Mouse (Mus musculus): ENCODE measurements around the gene Csnk1e. TPM values are rescaled to one million over a fixed set of nuclear protein-coding genes. Genes with fewer than 3 reads are reported as not detected.
"Not testable (repeated sequence)": the region's sequence is repeated elsewhere in the genome, so short reads cannot be mapped to it uniquely, and the experiment has no call there.

Gene Csnk1e
- polyA plus RNA-seq, 1 experiment from 2014 or later = 76.3 TPM

GRCm38 (mm10) chr15:79456104-79456503 lies 738 bp upstream of the Csnk1e start:
- H3K4me3 ChIP-seq (ENCODE audit: low read depth, low read length); H3K27ac ChIP-seq (replicated peaks; ENCODE audit: low read depth, low read length); DNase-seq (ENCODE audit: low spot score); H3K27me3 ChIP-seq (replicated peaks; ENCODE audit: control insufficient read depth, insufficient read depth, low read length); ATAC-seq (ENCODE audit: low read depth); H3K9me3 ChIP-seq (ENCODE audit: control insufficient read depth, low read length); H3K4me1 ChIP-seq (ENCODE audit: control insufficient read depth, insufficient read depth, low read length); H3K36me3 ChIP-seq (ENCODE audit: control insufficient read depth, insufficient read depth, low read length): not testable (repeated sequence)
- WGBS = 42% methylated on average over 6 of the region's 6 CpGs
- Histone ChIP-seq H3K4me2 (ENCODE audit: low read depth, low read length) (peak overlapping the region; percentile 75), H3K9ac (ENCODE audit: low read depth, low read length) (0 out of 2 replicates have a peak overlapping the region, but pooled peaks have one; percentile 43)

- Histone ChIP-seq H3K9ac (ENCODE audit: low read depth, low read length) (no peak overlapping the region), H3K4me2 (ENCODE audit: low read depth, low read length) (no peak overlapping the region), H3K27ac (replicated peaks; ENCODE audit: low read depth, low read length) (no peak overlapping the region), H3K9me3 (ENCODE audit: control insufficient read depth, low read length) (0 out of 2 replicates have a peak, but pooled peaks cover 4% of the 10 kb centered on the region), H3K4me3 (ENCODE audit: low read depth, low read length) (no peak overlapping the region), H3K27me3 (replicated peaks; ENCODE audit: control insufficient read depth, insufficient read depth, low read length) (peaks cover 4% of the 10 kb centered on the region; the same call in 1 of the 2 replicates), H3K4me1 (ENCODE audit: control insufficient read depth, insufficient read depth, low read length) (peaks cover 8% of the 10 kb centered on the region), H3K36me3 (ENCODE audit: control insufficient read depth, insufficient read depth, low read length) (no peaks in the 10 kb centered on the region)
- ATAC-seq (ENCODE audit: low read depth) (no peak), DNase-seq (ENCODE audit: low spot score) (no peak)
- WGBS = 84% methylated on average over 4 of the region's 4 CpGs
Observed at GRCm38 (mm10) chr15:79453831-79454230, 1.5 kb downstream of the Csnk1e start.

- WGBS = 96% methylated on average over 3 of the region's 3 CpGs
- H3K9ac ChIP-seq (ENCODE audit: low read depth, low read length) = no peak overlapping the region
- peaks cover 4% of the 10 kb centered on the region for H3K4me1 ChIP-seq (ENCODE audit: control insufficient read depth, insufficient read depth, low read length)
- no peaks in the 10 kb centered on the region for H3K27me3 ChIP-seq (replicated peaks; ENCODE audit: control insufficient read depth, insufficient read depth, low read length)
- no peak overlapping the region for H3K4me2 ChIP-seq (ENCODE audit: low read depth, low read length)
- H3K4me3 ChIP-seq (ENCODE audit: low read depth, low read length) = no peak overlapping the region
- 0 out of 2 replicates have a peak, but pooled peaks cover 4% of the 10 kb centered on the region for H3K9me3 ChIP-seq (ENCODE audit: control insufficient read depth, low read length)
- H3K27ac ChIP-seq (replicated peaks; ENCODE audit: low read depth, low read length) = no peak overlapping the region
- H3K36me3 ChIP-seq (ENCODE audit: control insufficient read depth, insufficient read depth, low read length) = no peaks in the 10 kb centered on the region
- no peak for ATAC-seq (ENCODE audit: low read depth)
- no peak for DNase-seq (ENCODE audit: low spot score)
Observed at GRCm38 (mm10) chr15:79448041-79448440, 7.3 kb downstream of the Csnk1e start.

- peaks cover 11% of the 10 kb centered on the region for H3K4me1 ChIP-seq (ENCODE audit: control insufficient read depth, insufficient read depth, low read length)
- no peak for DNase-seq (ENCODE audit: low spot score)
- H3K27me3 ChIP-seq (replicated peaks; ENCODE audit: control insufficient read depth, insufficient read depth, low read length) = no peaks in the 10 kb centered on the region
- no peak overlapping the region for H3K9ac ChIP-seq (ENCODE audit: low read depth, low read length)
- H3K9me3 ChIP-seq (ENCODE audit: control insufficient read depth, low read length) = no peaks in the 10 kb centered on the region
- no peak overlapping the region for H3K27ac ChIP-seq (replicated peaks; ENCODE audit: low read depth, low read length)
- no peak for ATAC-seq (ENCODE audit: low read depth)
- H3K36me3 ChIP-seq (ENCODE audit: control insufficient read depth, insufficient read depth, low read length) = no peaks in the 10 kb centered on the region
- no peak overlapping the region for H3K4me2 ChIP-seq (ENCODE audit: low read depth, low read length)
- no peak overlapping the region for H3K4me3 ChIP-seq (ENCODE audit: low read depth, low read length)
- 67% methylated on average over 8 of the region's 8 CpGs for WGBS
Observed at GRCm38 (mm10) chr15:79445786-79446654, 9.3 kb downstream of the Csnk1e start.

GRCm38 (mm10) chr15:79443856-79444410 lies 11.4 kb downstream of the Csnk1e start:
- no peaks in the 10 kb centered on the region for H3K36me3 ChIP-seq (ENCODE audit: control insufficient read depth, insufficient read depth, low read length)
- H3K27ac ChIP-seq (replicated peaks; ENCODE audit: low read depth, low read length) = no peak overlapping the region
- H3K9me3 ChIP-seq (ENCODE audit: control insufficient read depth, low read length) = no peaks in the 10 kb centered on the region
- H3K4me1 ChIP-seq (ENCODE audit: control insufficient read depth, insufficient read depth, low read length) = peaks cover 30% of the 10 kb centered on the region
- ATAC-seq (ENCODE audit: low read depth) (no peak), DNase-seq (ENCODE audit: low spot score) (peak; percentile 16)
- H3K4me2 ChIP-seq (ENCODE audit: low read depth, low read length) = no peak overlapping the region
- no peak overlapping the region for H3K9ac ChIP-seq (ENCODE audit: low read depth, low read length)
- H3K27me3 ChIP-seq (replicated peaks; ENCODE audit: control insufficient read depth, insufficient read depth, low read length) = no peaks in the 10 kb centered on the region
- WGBS = 44% methylated on average over 7 of the region's 7 CpGs
- no peak overlapping the region for H3K4me3 ChIP-seq (ENCODE audit: low read depth, low read length)

GRCm38 (mm10) chr15:79442961-79443518 lies 12.3 kb downstream of the Csnk1e start:
- Histone ChIP-seq H3K4me2 (ENCODE audit: low read depth, low read length) (0 out of 2 replicates have a peak overlapping the region, but pooled peaks have one; percentile 68), H3K4me1 (ENCODE audit: control insufficient read depth, insufficient read depth, low read length) (peaks cover 36% of the 10 kb centered on the region), H3K27ac (replicated peaks; ENCODE audit: low read depth, low read length) (no peak overlapping the region), H3K9ac (ENCODE audit: low read depth, low read length) (no peak overlapping the region; the same call in 1 of the 2 replicates), H3K36me3 (ENCODE audit: control insufficient read depth, insufficient read depth, low read length) (peaks cover 7% of the 10 kb centered on the region), H3K4me3 (ENCODE audit: low read depth, low read length) (no peak overlapping the region), H3K9me3 (ENCODE audit: control insufficient read depth, low read length) (no peaks in the 10 kb centered on the region), H3K27me3 (replicated peaks; ENCODE audit: control insufficient read depth, insufficient read depth, low read length) (no peaks in the 10 kb centered on the region)
- WGBS = 78% methylated on average over 9 of the region's 9 CpGs
- DNase-seq (ENCODE audit: low spot score) = no peak
- ATAC-seq (ENCODE audit: low read depth) = no peak

GRCm38 (mm10) chr15:79442257-79442611 lies 13.1 kb downstream of the Csnk1e start:
- Histone ChIP-seq H3K9ac (ENCODE audit: low read depth, low read length) (peak overlapping the region; percentile 99), H3K4me2 (ENCODE audit: low read depth, low read length) (peak overlapping the region; percentile 68), H3K36me3 (ENCODE audit: control insufficient read depth, insufficient read depth, low read length) (peaks cover 15% of the 10 kb centered on the region), H3K27ac (replicated peaks; ENCODE audit: low read depth, low read length) (peak overlapping the region; percentile 96), H3K27me3 (replicated peaks; ENCODE audit: control insufficient read depth, insufficient read depth, low read length) (no peaks in the 10 kb centered on the region), H3K4me1 (ENCODE audit: control insufficient read depth, insufficient read depth, low read length) (peaks cover 36% of the 10 kb centered on the region), H3K4me3 (ENCODE audit: low read depth, low read length) (peak overlapping the region; percentile 91), H3K9me3 (ENCODE audit: control insufficient read depth, low read length) (no peaks in the 10 kb centered on the region)
- DNase-seq (ENCODE audit: low spot score) (no peak), ATAC-seq (ENCODE audit: low read depth) (no peak; the same call in 1 of the 2 replicates)
- 9% methylated on average over 6 of the region's 6 CpGs for WGBS

- Histone ChIP-seq H3K9me3 (ENCODE audit: control insufficient read depth, low read length) (no peaks in the 10 kb centered on the region), H3K4me1 (ENCODE audit: control insufficient read depth, insufficient read depth, low read length) (peaks cover 36% of the 10 kb centered on the region), H3K9ac (ENCODE audit: low read depth, low read length) (peak overlapping the region; percentile 99), H3K36me3 (ENCODE audit: control insufficient read depth, insufficient read depth, low read length) (peaks cover 21% of the 10 kb centered on the region), H3K27me3 (replicated peaks; ENCODE audit: control insufficient read depth, insufficient read depth, low read length) (no peaks in the 10 kb centered on the region), H3K27ac (replicated peaks; ENCODE audit: low read depth, low read length) (peak overlapping the region; percentile 96), H3K4me3 (ENCODE audit: low read depth, low read length) (peak overlapping the region; percentile 91), H3K4me2 (ENCODE audit: low read depth, low read length) (peak overlapping the region; percentile 68)
- WGBS = 0% methylated on average over 20 of the region's 107 CpGs
- DNase-seq (ENCODE audit: low spot score) (peak; percentile 80), ATAC-seq (ENCODE audit: low read depth) (peak; percentile 77)
Observed at GRCm38 (mm10) chr15:79441331-79442256, 13.8 kb downstream of the Csnk1e start.

All from embryonic facial prominence, embryonic 14.5 days (tissue).